Mouse (Mus musculus) lung, postnatal 10 days (tissue): Measurements from ENCODE around the gene Sgk2.

ENCODE experiments used
- DNase-seq: peaks from one replicate; pipeline ENCODE4 v3.0.0; 2021

Gene Sgk2

GRCm38 (mm10) chr2:163062119-163062508, 75.0 kb downstream of the Sgk2 start:
- DNase-seq: no peak
